Mouse (Mus musculus): Measurements from ENCODE around the gene Adtrp. TPM values are rescaled to one million over a fixed set of nuclear protein-coding genes. Genes with fewer than 3 reads are reported as not detected.

Adtrp gene
- polyA plus RNA-seq, 1 experiment from 2014 or later, result not detected

DNA sequence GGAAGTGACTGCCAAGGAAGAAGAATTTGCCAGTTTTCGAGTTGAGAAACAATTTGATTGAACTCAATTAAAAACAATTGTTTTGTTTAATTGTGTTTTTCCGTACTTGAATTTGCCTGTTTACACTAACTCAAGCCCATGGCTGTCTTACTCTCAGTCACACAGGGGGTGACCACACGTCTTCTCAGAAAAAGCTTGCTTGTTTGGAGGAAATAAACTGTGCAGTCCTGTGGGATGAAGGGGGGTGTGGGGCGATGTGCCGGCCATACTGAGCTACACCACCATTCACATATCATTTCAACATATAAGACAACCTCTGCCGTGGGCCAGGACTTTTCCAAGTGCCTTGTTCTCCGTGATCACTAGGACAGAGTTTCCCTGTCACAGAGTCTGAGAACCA is 25.2 kb upstream of the Adtrp start:
- 78% methylated on average over 7 of the region's 7 CpGs for WGBS
- no peaks in the 10 kb centered on the region for H3K9me3 ChIP-seq (ENCODE audit: control insufficient read depth, low read length)
- no peak overlapping the region for H3K4me3 ChIP-seq (ENCODE audit: low read depth, low read length)
- DNase-seq (ENCODE audit: low spot score) (no peak), ATAC-seq (ENCODE audit: insufficient read depth, low FRiP score, low TSS enrichment) (no peak)
- H3K9ac ChIP-seq (ENCODE audit: low read length), result no peak overlapping the region
- H3K36me3 ChIP-seq (ENCODE audit: control insufficient read depth, insufficient read depth, low read length), result no peaks in the 10 kb centered on the region
- no peaks in the 10 kb centered on the region for H3K27me3 ChIP-seq (ENCODE audit: control insufficient read depth, insufficient read depth, low read length)
- no peaks in the 10 kb centered on the region for H3K4me1 ChIP-seq (ENCODE audit: control insufficient read depth, insufficient read depth, low read length)
- H3K27ac ChIP-seq (ENCODE audit: low read depth, low read length), result no peak overlapping the region
- H3K4me2 ChIP-seq (ENCODE audit: low read depth), result no peak overlapping the region

DNA sequence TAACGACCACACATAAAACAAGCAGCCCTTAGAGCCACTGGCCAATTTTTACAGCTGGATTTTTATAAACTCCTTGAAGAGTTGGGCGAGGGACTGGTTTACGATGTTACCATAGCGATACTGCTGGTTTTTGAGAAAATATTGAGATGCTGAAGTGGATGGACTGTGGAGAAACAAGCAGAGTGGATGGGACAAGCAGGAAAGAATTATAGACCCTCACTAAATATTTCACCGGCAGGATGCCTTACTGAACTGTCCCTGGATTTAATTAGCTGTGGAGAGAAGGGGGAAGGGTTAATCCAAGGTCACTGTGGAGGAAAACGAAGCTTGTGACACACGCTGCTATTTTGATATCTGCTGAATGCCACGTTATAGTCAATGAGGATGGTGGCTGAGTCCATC is 24.7 kb upstream of the Adtrp start:
- H3K9me3 ChIP-seq (ENCODE audit: control insufficient read depth, low read length), result no peaks in the 10 kb centered on the region
- no peak overlapping the region for H3K27ac ChIP-seq (ENCODE audit: low read depth, low read length)
- DNase-seq (ENCODE audit: low spot score) (no peak), ATAC-seq (ENCODE audit: insufficient read depth, low FRiP score, low TSS enrichment) (no peak)
- no peak overlapping the region for H3K9ac ChIP-seq (ENCODE audit: low read length)
- no peaks in the 10 kb centered on the region for H3K36me3 ChIP-seq (ENCODE audit: control insufficient read depth, insufficient read depth, low read length)
- WGBS, result 26% methylated on average over 8 of the region's 8 CpGs
- H3K4me3 ChIP-seq (ENCODE audit: low read depth, low read length), result no peak overlapping the region
- H3K4me2 ChIP-seq (ENCODE audit: low read depth), result no peak overlapping the region
- no peaks in the 10 kb centered on the region for H3K27me3 ChIP-seq (ENCODE audit: control insufficient read depth, insufficient read depth, low read length)
- no peaks in the 10 kb centered on the region for H3K4me1 ChIP-seq (ENCODE audit: control insufficient read depth, insufficient read depth, low read length)

DNA sequence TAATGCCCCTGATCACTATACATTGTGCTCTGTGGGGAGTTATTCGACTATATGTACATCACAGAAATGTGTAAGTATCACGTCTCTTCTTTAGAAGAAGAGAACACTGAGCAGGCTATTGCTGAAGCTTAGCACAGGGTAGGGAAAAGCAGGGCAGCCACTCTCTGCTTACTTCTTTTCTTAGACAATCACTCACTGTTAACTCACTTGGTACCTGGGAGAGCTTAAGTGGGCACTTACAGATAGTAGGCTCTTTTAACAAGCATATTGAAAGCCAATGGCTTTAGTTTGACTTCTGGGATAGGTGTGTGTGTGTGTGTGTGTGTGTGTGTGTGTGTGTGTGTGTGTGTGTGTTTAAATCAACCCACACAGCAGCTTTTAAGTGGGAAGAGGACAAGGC is 20.0 kb upstream of the Adtrp start:
- Histone ChIP-seq H3K27ac (ENCODE audit: low read depth, low read length) (no peak overlapping the region), H3K9me3 (ENCODE audit: control insufficient read depth, low read length) (no peaks in the 10 kb centered on the region), H3K36me3 (ENCODE audit: control insufficient read depth, insufficient read depth, low read length) (no peaks in the 10 kb centered on the region), H3K9ac (ENCODE audit: low read length) (no peak overlapping the region), H3K4me2 (ENCODE audit: low read depth) (no peak overlapping the region), H3K4me3 (ENCODE audit: low read depth, low read length) (no peak overlapping the region), H3K4me1 (ENCODE audit: control insufficient read depth, insufficient read depth, low read length) (no peaks in the 10 kb centered on the region), H3K27me3 (ENCODE audit: control insufficient read depth, insufficient read depth, low read length) (no peaks in the 10 kb centered on the region)
- no peak for ATAC-seq (ENCODE audit: insufficient read depth, low FRiP score, low TSS enrichment)
- DNase-seq (ENCODE audit: low spot score), result no peak
- WGBS, result 83% methylated on average over 2 of the region's 2 CpGs

DNA sequence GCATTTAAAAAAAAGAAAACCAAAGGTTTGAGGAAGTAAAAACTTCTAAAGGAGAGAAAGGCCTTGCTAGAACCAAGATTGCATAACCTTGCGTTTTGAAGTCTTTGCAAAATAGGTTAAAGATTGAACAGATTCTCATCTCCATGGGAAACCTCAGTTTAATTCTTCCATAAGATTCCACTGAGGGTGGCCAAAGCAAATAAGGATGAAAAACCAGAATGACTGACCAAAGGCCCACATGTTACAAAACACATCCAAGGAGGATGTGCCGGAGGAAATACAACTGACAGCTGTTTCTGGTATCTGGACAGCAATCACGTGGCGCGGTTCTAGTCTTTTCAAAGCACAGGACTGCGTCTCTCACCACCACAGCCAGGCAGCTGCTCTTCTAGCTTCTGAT is 18.1 kb upstream of the Adtrp start:
- ATAC-seq (ENCODE audit: insufficient read depth, low FRiP score, low TSS enrichment) (no peak), DNase-seq (ENCODE audit: low spot score) (no peak)
- Histone ChIP-seq H3K27ac (ENCODE audit: low read depth, low read length) (no peak overlapping the region), H3K27me3 (ENCODE audit: control insufficient read depth, insufficient read depth, low read length) (no peaks in the 10 kb centered on the region), H3K9ac (ENCODE audit: low read length) (no peak overlapping the region), H3K4me1 (ENCODE audit: control insufficient read depth, insufficient read depth, low read length) (no peaks in the 10 kb centered on the region), H3K36me3 (ENCODE audit: control insufficient read depth, insufficient read depth, low read length) (no peaks in the 10 kb centered on the region), H3K4me2 (ENCODE audit: low read depth) (no peak overlapping the region), H3K9me3 (ENCODE audit: control insufficient read depth, low read length) (no peaks in the 10 kb centered on the region), H3K4me3 (ENCODE audit: low read depth, low read length) (no peak overlapping the region)
- 90% methylated on average over 6 of the region's 6 CpGs for WGBS

DNA sequence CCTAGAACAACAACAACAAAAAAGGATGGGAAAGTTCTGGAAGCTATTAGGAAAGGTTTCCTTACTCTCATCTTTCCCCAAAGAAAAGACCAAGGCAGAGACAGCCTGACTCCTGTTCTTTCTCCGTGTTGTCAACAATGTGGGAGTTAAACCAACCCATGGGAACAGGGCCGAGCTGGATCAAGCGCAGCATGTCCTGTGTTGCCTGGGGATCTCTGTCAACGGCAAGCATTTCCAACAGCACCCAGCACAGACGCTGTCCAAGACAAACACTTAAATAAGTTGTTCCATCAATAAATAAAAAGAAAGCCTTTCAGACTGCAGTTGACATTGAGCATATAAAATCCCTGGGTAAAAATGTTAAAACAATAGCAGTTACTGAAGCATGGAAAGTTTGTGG is 17.6 kb upstream of the Adtrp start:
- Histone ChIP-seq H3K27ac (ENCODE audit: low read depth, low read length) (no peak overlapping the region), H3K4me2 (ENCODE audit: low read depth) (no peak overlapping the region), H3K36me3 (ENCODE audit: control insufficient read depth, insufficient read depth, low read length) (no peaks in the 10 kb centered on the region), H3K9me3 (ENCODE audit: control insufficient read depth, low read length) (no peaks in the 10 kb centered on the region), H3K9ac (ENCODE audit: low read length) (no peak overlapping the region), H3K4me1 (ENCODE audit: control insufficient read depth, insufficient read depth, low read length) (no peaks in the 10 kb centered on the region), H3K27me3 (ENCODE audit: control insufficient read depth, insufficient read depth, low read length) (no peaks in the 10 kb centered on the region), H3K4me3 (ENCODE audit: low read depth, low read length) (no peak overlapping the region)
- ATAC-seq (ENCODE audit: insufficient read depth, low FRiP score, low TSS enrichment), result no peak
- 74% methylated on average over 5 of the region's 5 CpGs for WGBS
- no peak for DNase-seq (ENCODE audit: low spot score)

DNA sequence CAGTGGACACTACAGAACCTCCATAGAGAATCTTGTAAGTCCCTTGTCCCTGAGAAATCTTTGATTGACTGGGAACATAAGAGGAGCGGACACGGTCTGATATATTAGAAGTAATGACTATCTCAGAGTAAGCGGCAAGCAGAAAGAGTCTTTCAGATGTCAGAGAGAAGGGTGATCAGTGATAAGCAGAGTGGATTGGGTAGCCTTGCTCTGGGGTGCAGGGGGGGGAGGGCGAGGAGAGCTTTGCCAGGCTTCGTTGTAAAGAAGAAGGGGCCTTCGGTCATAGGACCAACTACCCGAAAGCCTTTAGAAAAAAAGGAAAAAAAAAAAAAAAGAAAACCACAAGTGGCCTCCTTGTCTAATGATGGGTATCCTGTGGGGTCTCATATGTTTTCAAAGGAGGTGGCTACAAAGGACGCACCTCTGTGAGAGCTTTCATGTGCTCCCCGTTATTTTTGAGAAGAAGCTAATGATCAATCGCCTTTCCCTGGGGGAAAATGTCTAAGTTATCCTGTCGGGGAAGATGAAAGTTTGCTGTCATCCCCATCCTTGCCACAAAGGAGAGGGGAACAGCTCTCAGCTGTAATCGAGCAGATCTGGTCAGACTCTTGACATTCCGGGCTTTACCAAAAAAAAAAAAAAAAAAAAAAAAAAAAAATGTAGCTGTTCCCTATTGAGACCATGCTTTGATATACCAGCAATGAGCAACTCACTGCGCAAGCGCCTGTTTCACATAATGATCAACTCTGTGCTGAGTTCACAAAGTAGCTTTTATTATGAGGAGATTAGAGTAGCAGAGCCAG is 13.3 kb upstream of the Adtrp start:
- Histone ChIP-seq H3K4me2 (ENCODE audit: low read depth) (no peak overlapping the region), H3K9ac (ENCODE audit: low read length) (no peak overlapping the region), H3K9me3 (ENCODE audit: control insufficient read depth, low read length) (no peaks in the 10 kb centered on the region), H3K4me1 (ENCODE audit: control insufficient read depth, insufficient read depth, low read length) (no peaks in the 10 kb centered on the region), H3K4me3 (ENCODE audit: low read depth, low read length) (no peak overlapping the region), H3K27me3 (ENCODE audit: control insufficient read depth, insufficient read depth, low read length) (no peaks in the 10 kb centered on the region), H3K27ac (ENCODE audit: low read depth, low read length) (no peak overlapping the region), H3K36me3 (ENCODE audit: control insufficient read depth, insufficient read depth, low read length) (no peaks in the 10 kb centered on the region)
- DNase-seq (ENCODE audit: low spot score), result no peak
- no peak for ATAC-seq (ENCODE audit: insufficient read depth, low FRiP score, low TSS enrichment)
- 87% methylated on average over 15 of the region's 15 CpGs for WGBS

DNA sequence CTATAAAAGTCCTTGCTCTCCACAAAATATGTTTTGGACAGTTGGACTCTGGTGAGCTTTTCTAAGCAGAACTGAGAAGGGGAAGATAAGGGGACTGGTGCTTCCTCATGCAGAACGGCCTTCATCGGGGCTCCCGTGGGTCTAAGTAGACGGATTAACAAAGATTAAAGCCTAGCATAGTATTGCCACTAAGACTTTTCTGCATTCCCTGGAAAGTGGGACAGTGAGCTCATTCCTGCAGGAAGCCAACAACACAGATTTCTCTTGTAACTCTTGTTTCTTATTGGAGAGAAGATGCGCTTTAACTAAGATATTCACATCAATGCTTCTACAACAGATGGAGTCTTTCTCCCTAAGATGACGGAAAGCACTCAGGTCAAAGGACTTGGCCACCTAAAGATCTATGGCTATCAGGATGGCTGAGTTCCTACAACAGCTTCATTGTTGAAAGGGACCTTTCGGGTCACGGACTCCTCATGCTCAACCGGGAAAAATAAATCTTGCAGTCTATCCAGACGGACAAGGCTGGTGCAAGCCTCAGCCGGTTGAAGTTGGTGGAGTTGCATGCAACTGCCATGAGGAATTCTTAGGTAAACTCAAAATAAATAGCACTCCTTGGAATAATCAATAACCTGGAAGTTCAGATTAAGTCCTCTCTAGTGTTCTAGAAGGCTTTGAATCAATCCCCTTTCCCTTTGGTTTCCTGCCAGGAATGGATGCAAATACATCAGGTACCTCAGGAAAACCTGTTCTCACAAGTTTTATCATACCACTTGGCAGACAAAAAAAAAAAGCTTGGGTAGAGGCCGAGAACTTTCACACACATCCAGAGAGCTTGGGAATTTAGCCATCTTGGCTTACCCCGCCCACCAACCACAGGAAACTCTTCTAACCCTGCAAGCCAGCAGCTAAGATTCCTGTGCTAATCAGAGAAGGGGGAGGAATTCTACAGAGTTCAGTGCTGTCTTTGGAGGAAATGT is 8.0 kb upstream of the Adtrp start:
- WGBS, result 46% methylated on average over 13 of the region's 13 CpGs
- H3K27ac ChIP-seq (ENCODE audit: low read depth, low read length), result no peak overlapping the region
- no peaks in the 10 kb centered on the region for H3K27me3 ChIP-seq (ENCODE audit: control insufficient read depth, insufficient read depth, low read length)
- H3K9ac ChIP-seq (ENCODE audit: low read length), result no peak overlapping the region
- H3K4me1 ChIP-seq (ENCODE audit: control insufficient read depth, insufficient read depth, low read length), result no peaks in the 10 kb centered on the region
- no peak overlapping the region for H3K4me2 ChIP-seq (ENCODE audit: low read depth)
- DNase-seq (ENCODE audit: low spot score), result no peak
- H3K4me3 ChIP-seq (ENCODE audit: low read depth, low read length), result no peak overlapping the region
- no peaks in the 10 kb centered on the region for H3K36me3 ChIP-seq (ENCODE audit: control insufficient read depth, insufficient read depth, low read length)
- no peaks in the 10 kb centered on the region for H3K9me3 ChIP-seq (ENCODE audit: control insufficient read depth, low read length)
- no peak for ATAC-seq (ENCODE audit: insufficient read depth, low FRiP score, low TSS enrichment)

DNA sequence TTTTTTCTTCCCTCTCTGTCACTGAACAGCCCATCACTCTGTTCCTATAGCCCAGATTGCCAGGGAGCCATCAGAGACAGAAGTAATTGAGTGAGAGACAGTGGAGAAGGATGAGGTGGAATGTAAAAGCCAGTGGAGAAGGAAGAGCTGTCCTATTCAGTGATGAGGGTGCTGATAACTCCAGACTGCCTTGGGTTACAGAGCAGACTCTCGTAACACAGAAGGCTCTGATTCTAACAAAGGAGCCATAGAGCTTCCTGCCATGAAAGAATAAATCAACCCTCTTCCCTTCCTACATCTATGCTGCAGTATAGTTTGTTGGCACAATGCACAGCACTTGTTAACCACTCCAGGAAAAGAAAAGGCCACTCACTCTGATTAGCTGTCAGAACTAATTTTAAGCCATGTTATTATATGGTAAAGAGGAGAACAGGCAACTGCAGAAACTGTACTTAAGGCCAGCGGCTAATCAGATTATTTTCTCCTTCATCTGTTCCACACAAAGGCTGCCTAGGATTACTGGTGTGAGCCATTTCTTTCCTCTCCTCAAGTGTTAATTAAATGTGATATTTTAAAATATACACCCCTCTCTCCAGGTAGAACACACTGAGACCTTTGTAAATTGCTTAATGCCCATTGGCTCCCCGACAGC is 3.4 kb upstream of the Adtrp start:
- H3K4me3 ChIP-seq (ENCODE audit: low read depth, low read length), result no peak overlapping the region
- no peak overlapping the region for H3K4me2 ChIP-seq (ENCODE audit: low read depth)
- DNase-seq (ENCODE audit: low spot score) (no peak), ATAC-seq (ENCODE audit: insufficient read depth, low FRiP score, low TSS enrichment) (0 out of 2 replicates have a peak, but pooled peaks have one; percentile 16)
- H3K4me1 ChIP-seq (ENCODE audit: control insufficient read depth, insufficient read depth, low read length), result no peaks in the 10 kb centered on the region
- H3K27ac ChIP-seq (ENCODE audit: low read depth, low read length), result no peak overlapping the region
- 50% methylated on average over 3 of the region's 3 CpGs for WGBS
- no peak overlapping the region for H3K9ac ChIP-seq (ENCODE audit: low read length)
- H3K36me3 ChIP-seq (ENCODE audit: control insufficient read depth, insufficient read depth, low read length), result no peaks in the 10 kb centered on the region
- H3K9me3 ChIP-seq (ENCODE audit: control insufficient read depth, low read length), result no peaks in the 10 kb centered on the region
- no peaks in the 10 kb centered on the region for H3K27me3 ChIP-seq (ENCODE audit: control insufficient read depth, insufficient read depth, low read length)

Data from neural tube, embryonic 11.5 days (tissue).